Mouse (Mus musculus): ENCODE measurements around the gene Cd80.
"Not testable (repeated sequence)": the region's sequence is repeated elsewhere in the genome, so short reads cannot be mapped to it uniquely, and the experiment has no call there.

- TF ChIP-seq CTCF, EP300 (IDR thresholded peaks at IDR 0.05; ENCODE audit: low read depth): not testable (repeated sequence)
These were observed 9.2 kb upstream of the Cd80 start for GRCm38 (mm10) chr16:38446141-38446540.

All from liver, embryonic 14.5 days (tissue).